ENCODE assay signal across 8 mouse cellular contexts in the genomic region with DNA sequence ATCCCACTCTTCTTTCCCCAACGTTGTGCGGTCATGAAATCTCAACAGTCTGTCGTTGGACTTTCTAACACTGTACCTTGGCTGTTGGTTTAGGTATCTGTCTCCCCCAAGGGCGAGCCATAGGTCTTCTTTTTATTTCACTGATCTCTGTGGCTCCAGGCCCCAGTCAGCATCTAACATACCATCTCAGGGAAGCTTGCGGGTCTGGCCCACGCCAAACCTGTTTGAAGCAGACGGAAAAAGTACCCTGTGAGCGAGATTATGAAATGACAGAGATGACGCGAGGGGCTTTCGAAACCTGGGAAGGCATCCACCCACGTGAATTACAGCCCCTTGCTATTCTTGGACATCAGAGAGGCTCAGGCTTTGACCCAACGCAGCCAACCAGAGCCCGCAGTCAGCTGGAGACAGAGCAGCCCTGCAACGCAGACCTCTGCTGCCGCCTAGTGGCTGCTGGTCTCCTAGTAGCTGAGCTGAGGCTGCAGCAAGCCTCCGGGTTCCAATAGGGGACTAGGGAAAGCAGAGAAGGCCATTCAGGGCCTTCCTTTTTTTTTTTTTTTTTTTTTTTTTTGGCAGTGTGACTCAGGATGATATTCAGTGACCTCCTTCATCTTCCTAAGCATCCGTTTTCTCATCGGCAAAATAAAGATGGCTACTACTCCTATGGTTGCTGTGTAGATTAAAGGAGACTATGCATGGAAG. TPM values are rescaled to one million over a fixed set of nuclear protein-coding genes. Genes with fewer than 3 reads are reported as not detected.
DNase-seq lines count a peak whose midpoint lies in the region; ATAC-seq lines count a peak whose summit lies in the region.

No protein-coding gene starts in this region.

- no peaks in the 10 kb centered on the region for H3K36me3 ChIP-seq in intestine, embryonic 15.5 days
- H3K36me3 ChIP-seq in midbrain, embryonic 10.5 days, result no peaks in the 10 kb centered on the region

- ATAC-seq in intestine, embryonic 15.5 days, result peak; percentile 91

- H3K9ac ChIP-seq in intestine, embryonic 15.5 days, result no peak overlapping the region

- peak; percentile 84 to 94 for DNase-seq in adrenal gland, adult (ENCODE audit: inconsistent age in 2 of 2, low spot score in 1 of 2)
- DNase-seq in embryo, embryonic 10.5 days (ENCODE audit: low spot score), result peak; percentile 94
- DNase-seq in gastrocnemius, postnatal 36 days, result peak; percentile 86 to 90
- peak; percentile 88 to 89 for DNase-seq in left cerebral cortex, postnatal 25 days (ENCODE audit: low spot score in 2 of 2)
- peak; percentile 89 for DNase-seq in midbrain, embryonic 10.5 days (ENCODE audit: low spot score)
- peak; percentile 99 for DNase-seq in right cerebral cortex, postnatal 4 days
- DNase-seq in yolk sac, embryonic 10.5 days (ENCODE audit: low spot score), result peak; percentile 69

- H3K9me3 ChIP-seq in intestine, embryonic 15.5 days, result no peaks in the 10 kb centered on the region
- no peaks in the 10 kb centered on the region for H3K9me3 ChIP-seq in midbrain, embryonic 10.5 days (replicated peaks)

- no peak overlapping the region for H3K27ac ChIP-seq in intestine, embryonic 15.5 days
- no peak overlapping the region for H3K27ac ChIP-seq in midbrain, embryonic 10.5 days (replicated peaks)

- intact Hi-C loops in gastrocnemius, postnatal 36 days (cut with DNase I), result loop anchor here (1.0 to 10.0 kb wide), 2 partner anchors 74 to 166 kb away; a partner anchor contains a TSS
- intact Hi-C loops in left cerebral cortex, postnatal 25 days (cut with DNase I), result loop anchor here (1.0 to 5.0 kb wide), 2 partner anchors 75 to 334 kb away; no protein-coding TSS in a partner anchor

- H3K4me3 ChIP-seq in intestine, embryonic 15.5 days (replicated peaks), result no peak overlapping the region
- no peak overlapping the region for H3K4me3 ChIP-seq in midbrain, embryonic 10.5 days

- H3K27me3 ChIP-seq in intestine, embryonic 15.5 days (replicated peaks), result no peaks in the 10 kb centered on the region; the same call in 1 of the 2 replicates
- peaks cover 8% of the 10 kb centered on the region; the same call in 1 of the 2 replicates for H3K27me3 ChIP-seq in midbrain, embryonic 10.5 days (ENCODE audit: low read depth, poor library complexity, severe bottlenecking)

- no peaks in the 10 kb centered on the region for H3K4me1 ChIP-seq in intestine, embryonic 15.5 days (replicated peaks)
- H3K4me1 ChIP-seq in midbrain, embryonic 10.5 days, result peaks cover 5% of the 10 kb centered on the region; the same call in 1 of the 2 replicates

- 33% methylated on average over 19 of the region's 19 CpGs for WGBS in intestine, embryonic 15.5 days
- 34% methylated on average over 19 of the region's 19 CpGs for WGBS in midbrain, embryonic 10.5 days

- H3K4me2 ChIP-seq in intestine, embryonic 15.5 days (replicated peaks), result no peak overlapping the region

RNA-seq across cellular contexts. Expression of a gene that starts 25.8 kb away (rescaled TPM):
- total RNA-seq in gastrocnemius, postnatal 36 days (2021), result 1 to 10 TPM; 5.2 to 5.7 TPM
- 9.4 and 9.6 TPM in 2 replicates for polyA plus RNA-seq in intestine, embryonic 15.5 days (2015; fragmentation: Nextera tagmentation; extraction: Ambion mirVana)
- total RNA-seq in left cerebral cortex, postnatal 25 days (2021), result 1 to 10 TPM; 1.4 to 1.8 TPM
- 9.2 and 11.2 TPM in 2 replicates for polyA plus RNA-seq in midbrain, embryonic 10.5 days (2016; fragmentation: Nextera tagmentation; extraction: Ambion mirVana)

RNA-seq across cellular contexts. Expression of a gene that starts 43.3 kb away (rescaled TPM):
- not detected for total RNA-seq in gastrocnemius, postnatal 36 days (2021)
- polyA plus RNA-seq in intestine, embryonic 15.5 days (2015; fragmentation: Nextera tagmentation; extraction: Ambion mirVana), result not detected in 2 replicates
- total RNA-seq in left cerebral cortex, postnatal 25 days (2021), result not detected
- not detected in 2 replicates for polyA plus RNA-seq in midbrain, embryonic 10.5 days (2016; fragmentation: Nextera tagmentation; extraction: Ambion mirVana)
